Mouse (Mus musculus): ENCODE measurements around the gene Pik3r6.

GRCm38 (mm10) chr11:68553981-68554471, 51.2 kb downstream of the Pik3r6 start:
- TF ChIP-seq POLR2A (IDR thresholded peaks at IDR 0.05; ENCODE audit: control insufficient read depth, low read depth, low read length) (no peak), CTCF (IDR thresholded peaks at IDR 0.05; ENCODE audit: control insufficient read depth, insufficient read depth, insufficient replicate concordance, low read depth, low read length) (no peak)

Data from testis, adult 2 months (tissue).